Mouse (Mus musculus): ENCODE measurements at regions not wholly inside any gene's neighbourhood (a gene's known extent, or its start where the extent isn't known, plus 50 kb on each side); places are given as distances from the start of the nearest gene placed in this dataset.

DNA sequence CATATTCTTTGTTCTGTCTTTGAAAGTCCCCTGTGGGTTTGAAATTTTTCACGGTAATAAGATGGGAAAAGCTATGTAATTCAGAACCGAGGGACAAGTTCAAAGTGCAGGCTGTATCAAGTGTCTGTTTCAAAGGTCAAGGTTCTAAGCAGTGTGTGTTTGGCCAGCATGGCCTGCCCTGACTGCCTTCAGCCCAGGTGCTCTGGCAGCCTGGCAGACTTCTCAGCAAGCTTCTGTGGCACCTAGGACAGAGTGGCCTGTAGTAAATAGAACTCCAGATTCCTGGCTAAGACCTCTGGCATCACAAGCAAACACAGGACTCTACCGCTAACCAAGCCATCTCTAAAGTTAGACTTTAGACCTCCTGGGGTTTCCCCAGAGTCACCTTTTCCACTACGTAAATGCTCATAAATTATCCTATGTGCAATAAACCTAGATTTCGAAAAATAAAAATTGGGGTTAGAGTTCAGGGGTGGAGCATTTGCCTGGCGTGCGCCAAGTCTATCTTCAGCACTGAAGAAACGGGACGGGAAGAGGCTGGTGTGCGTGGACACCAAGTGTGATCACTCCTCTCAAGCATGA is 436.5 kb upstream of the Mgmt start:
- Histone ChIP-seq H3K27me3 (ENCODE audit: control insufficient read depth, insufficient read depth, low read length) (no peaks in the 10 kb centered on the region; the same call in 1 of the 2 replicates), H3K79me2 (ENCODE audit: control insufficient read depth, insufficient read depth, low read length) (no peaks in the 10 kb centered on the region), H3K36me3 (ENCODE audit: control insufficient read depth, insufficient read depth, low read length) (no peaks in the 10 kb centered on the region), H3K27ac (replicated peaks; ENCODE audit: insufficient read depth, low read depth, low read length) (no peak overlapping the region), H3K9ac (ENCODE audit: low read depth, low read length) (no peak overlapping the region), H3K4me3 (ENCODE audit: insufficient read depth, low read depth, low read length) (no peak overlapping the region), H3K4me1 (ENCODE audit: control insufficient read depth, insufficient read depth, low read length) (peaks cover 3% of the 10 kb centered on the region)
- DNase-seq (ENCODE audit: extremely low read depth, low read depth, low spot score), result peak; percentile 85
- TF ChIP-seq POLR2A (IDR thresholded peaks at IDR 0.05; ENCODE audit: extremely low read depth, insufficient read depth, low read length) (no peak), CTCF (IDR thresholded peaks at IDR 0.05; ENCODE audit: low read depth, low read length) (no peak)
- WGBS, result 47% methylated on average over 10 of the region's 10 CpGs

DNA sequence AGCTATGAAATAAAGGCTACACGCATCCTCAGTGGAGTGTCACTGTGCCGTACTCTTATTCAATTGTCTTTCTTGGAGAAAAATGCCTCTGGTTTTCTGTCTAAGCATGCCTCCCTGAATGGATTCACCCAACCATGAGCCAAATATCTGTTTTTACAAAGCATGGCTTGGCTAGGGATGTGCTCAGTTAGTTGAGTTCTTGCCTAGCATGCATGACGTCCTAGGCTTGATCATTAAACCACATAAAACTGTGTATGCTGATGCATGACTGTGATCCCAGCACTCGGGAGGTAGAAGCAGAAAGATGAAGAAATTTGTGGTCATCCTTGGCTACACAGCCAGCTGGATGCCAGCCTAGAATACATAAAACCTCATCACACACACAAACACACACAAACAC is 417.3 kb upstream of the Mgmt start:
- Histone ChIP-seq H3K4me3 (ENCODE audit: insufficient read depth, low read depth, low read length) (no peak overlapping the region), H3K27me3 (ENCODE audit: control insufficient read depth, insufficient read depth, low read length) (peaks cover 13% of the 10 kb centered on the region; the same call in 1 of the 2 replicates), H3K4me1 (ENCODE audit: control insufficient read depth, insufficient read depth, low read length) (no peaks in the 10 kb centered on the region), H3K27ac (replicated peaks; ENCODE audit: insufficient read depth, low read depth, low read length) (no peak overlapping the region), H3K9ac (ENCODE audit: low read depth, low read length) (no peak overlapping the region), H3K36me3 (ENCODE audit: control insufficient read depth, insufficient read depth, low read length) (no peaks in the 10 kb centered on the region), H3K79me2 (ENCODE audit: control insufficient read depth, insufficient read depth, low read length) (no peaks in the 10 kb centered on the region)
- WGBS, result 83% methylated on average over 4 of the region's 4 CpGs
- TF ChIP-seq CTCF (IDR thresholded peaks at IDR 0.05; ENCODE audit: low read depth, low read length) (no peak), POLR2A (IDR thresholded peaks at IDR 0.05; ENCODE audit: extremely low read depth, insufficient read depth, low read length) (no peak)
- DNase-seq (ENCODE audit: extremely low read depth, low read depth, low spot score), result no peak

- no peak for DNase-seq (ENCODE audit: extremely low read depth, low read depth, low spot score)
- Histone ChIP-seq H3K27ac (replicated peaks; ENCODE audit: insufficient read depth, low read depth, low read length) (no peak overlapping the region), H3K27me3 (ENCODE audit: control insufficient read depth, insufficient read depth, low read length) (peaks cover 11% of the 10 kb centered on the region; the same call in 1 of the 2 replicates), H3K79me2 (ENCODE audit: control insufficient read depth, insufficient read depth, low read length) (no peaks in the 10 kb centered on the region), H3K4me3 (ENCODE audit: insufficient read depth, low read depth, low read length) (no peak overlapping the region), H3K4me1 (ENCODE audit: control insufficient read depth, insufficient read depth, low read length) (no peaks in the 10 kb centered on the region), H3K9ac (ENCODE audit: low read depth, low read length) (no peak overlapping the region), H3K36me3 (ENCODE audit: control insufficient read depth, insufficient read depth, low read length) (no peaks in the 10 kb centered on the region)
- WGBS, result 59% methylated on average over 13 of the region's 13 CpGs
- TF ChIP-seq CTCF (IDR thresholded peaks at IDR 0.05; ENCODE audit: low read depth, low read length) (no peak), POLR2A (IDR thresholded peaks at IDR 0.05; ENCODE audit: extremely low read depth, insufficient read depth, low read length) (no peak)
Observed at GRCm38 (mm10) chr7:136480641-136481202, 413.7 kb upstream of the Mgmt start.

GRCm38 (mm10) chr7:136483237-136483636 is 411.2 kb upstream of the Mgmt start:
- no peak for DNase-seq (ENCODE audit: extremely low read depth, low read depth, low spot score)
- Histone ChIP-seq H3K9ac (ENCODE audit: low read depth, low read length) (no peak overlapping the region), H3K27me3 (ENCODE audit: control insufficient read depth, insufficient read depth, low read length) (peaks cover 5% of the 10 kb centered on the region; the same call in 1 of the 2 replicates), H3K27ac (replicated peaks; ENCODE audit: insufficient read depth, low read depth, low read length) (no peak overlapping the region), H3K79me2 (ENCODE audit: control insufficient read depth, insufficient read depth, low read length) (no peaks in the 10 kb centered on the region), H3K4me3 (ENCODE audit: insufficient read depth, low read depth, low read length) (no peak overlapping the region), H3K36me3 (ENCODE audit: control insufficient read depth, insufficient read depth, low read length) (no peaks in the 10 kb centered on the region), H3K4me1 (ENCODE audit: control insufficient read depth, insufficient read depth, low read length) (no peaks in the 10 kb centered on the region)
- no peak for TF ChIP-seq CTCF (IDR thresholded peaks at IDR 0.05; ENCODE audit: low read depth, low read length)
- TF ChIP-seq POLR2A (IDR thresholded peaks at IDR 0.05; ENCODE audit: extremely low read depth, insufficient read depth, low read length), result no peak

DNA sequence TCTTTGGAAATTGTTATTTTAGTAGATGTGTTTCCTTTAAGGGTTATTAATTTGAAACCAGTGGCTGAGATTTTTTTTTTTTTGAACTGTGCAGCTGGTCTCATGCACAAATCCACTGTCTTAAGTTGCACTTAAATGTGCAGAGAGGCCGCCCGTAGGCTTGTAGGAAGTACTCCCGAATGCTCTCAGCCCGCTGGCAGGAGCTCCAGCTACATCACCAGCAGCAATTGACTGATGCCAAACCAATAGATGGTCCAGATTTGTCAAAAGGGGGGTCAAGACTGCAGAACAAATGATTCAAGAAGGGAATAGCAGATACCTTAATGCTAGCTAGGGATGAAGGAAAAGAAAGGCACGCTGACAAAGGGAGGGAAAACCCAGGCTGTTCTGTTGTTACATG is 406.9 kb upstream of the Mgmt start:
- Histone ChIP-seq H3K27me3 (ENCODE audit: control insufficient read depth, insufficient read depth, low read length) (peaks cover 9% of the 10 kb centered on the region; the same call in 1 of the 2 replicates), H3K79me2 (ENCODE audit: control insufficient read depth, insufficient read depth, low read length) (no peaks in the 10 kb centered on the region), H3K36me3 (ENCODE audit: control insufficient read depth, insufficient read depth, low read length) (no peaks in the 10 kb centered on the region), H3K27ac (replicated peaks; ENCODE audit: insufficient read depth, low read depth, low read length) (no peak overlapping the region), H3K4me3 (ENCODE audit: insufficient read depth, low read depth, low read length) (no peak overlapping the region), H3K9ac (ENCODE audit: low read depth, low read length) (no peak overlapping the region), H3K4me1 (ENCODE audit: control insufficient read depth, insufficient read depth, low read length) (no peaks in the 10 kb centered on the region)
- TF ChIP-seq CTCF (IDR thresholded peaks at IDR 0.05; ENCODE audit: low read depth, low read length) (no peak), POLR2A (IDR thresholded peaks at IDR 0.05; ENCODE audit: extremely low read depth, insufficient read depth, low read length) (no peak)
- 69% methylated on average over 5 of the region's 5 CpGs for WGBS
- DNase-seq (ENCODE audit: extremely low read depth, low read depth, low spot score), result no peak

- Histone ChIP-seq H3K9ac (ENCODE audit: low read depth, low read length) (no peak overlapping the region), H3K36me3 (ENCODE audit: control insufficient read depth, insufficient read depth, low read length) (no peaks in the 10 kb centered on the region), H3K27me3 (ENCODE audit: control insufficient read depth, insufficient read depth, low read length) (peaks cover 11% of the 10 kb centered on the region; the same call in 1 of the 2 replicates), H3K4me3 (ENCODE audit: insufficient read depth, low read depth, low read length) (no peak overlapping the region), H3K27ac (replicated peaks; ENCODE audit: insufficient read depth, low read depth, low read length) (no peak overlapping the region), H3K4me1 (ENCODE audit: control insufficient read depth, insufficient read depth, low read length) (no peaks in the 10 kb centered on the region), H3K79me2 (ENCODE audit: control insufficient read depth, insufficient read depth, low read length) (no peaks in the 10 kb centered on the region)
- peak; percentile 22 for DNase-seq (ENCODE audit: extremely low read depth, low read depth, low spot score)
- WGBS, result 55% methylated on average over 3 of the region's 3 CpGs
- no peak for TF ChIP-seq POLR2A (IDR thresholded peaks at IDR 0.05; ENCODE audit: extremely low read depth, insufficient read depth, low read length)
- no peak for TF ChIP-seq CTCF (IDR thresholded peaks at IDR 0.05; ENCODE audit: low read depth, low read length)
Observed at GRCm38 (mm10) chr7:136494862-136495261, 399.6 kb upstream of the Mgmt start.
